Mouse (Mus musculus) ovary, postnatal 10 days (tissue): ENCODE data around the gene Wbp1l.
"Not testable (repeated sequence)": the region's sequence is repeated elsewhere in the genome, so short reads cannot be mapped to it uniquely, and the experiment has no call there.

Experiments
- DNase-seq: peaks from one replicate; pipeline ENCODE4 v3.0.0; 2022; ENCODE audit warnings: low spot score

Gene Wbp1l

DNA sequence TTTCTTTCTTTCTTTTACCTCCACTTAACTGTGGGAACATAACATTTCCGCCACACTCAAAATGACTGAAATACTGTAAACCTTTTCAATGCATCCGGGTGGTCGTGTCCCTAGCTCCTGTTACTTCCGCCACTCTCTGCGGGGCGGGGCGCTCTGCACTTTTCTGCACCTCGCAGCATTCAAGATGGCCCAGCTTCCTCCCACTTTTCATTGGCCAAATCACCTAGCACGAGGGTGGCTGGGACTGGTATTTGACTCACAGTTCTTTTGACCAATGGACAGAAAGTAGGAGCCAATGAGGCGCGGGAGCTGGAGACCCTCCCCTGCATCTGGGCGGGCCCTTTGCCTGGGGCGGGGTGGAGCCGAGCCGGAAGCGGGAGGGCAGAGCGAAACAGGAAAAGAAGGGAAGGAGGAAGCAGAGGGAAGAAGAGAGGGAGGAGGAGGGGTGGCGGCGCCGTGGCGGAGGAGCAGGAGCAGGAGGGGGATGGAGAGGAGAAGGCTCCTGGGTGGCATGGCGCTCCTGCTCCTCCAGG lies at the start of gene Wbp1l:
Gene Wbp1l (plus strand): TSS at position 365 of the 533 bp plus-strand sequence.
- peak; percentile 84 for DNase-seq

DNA sequence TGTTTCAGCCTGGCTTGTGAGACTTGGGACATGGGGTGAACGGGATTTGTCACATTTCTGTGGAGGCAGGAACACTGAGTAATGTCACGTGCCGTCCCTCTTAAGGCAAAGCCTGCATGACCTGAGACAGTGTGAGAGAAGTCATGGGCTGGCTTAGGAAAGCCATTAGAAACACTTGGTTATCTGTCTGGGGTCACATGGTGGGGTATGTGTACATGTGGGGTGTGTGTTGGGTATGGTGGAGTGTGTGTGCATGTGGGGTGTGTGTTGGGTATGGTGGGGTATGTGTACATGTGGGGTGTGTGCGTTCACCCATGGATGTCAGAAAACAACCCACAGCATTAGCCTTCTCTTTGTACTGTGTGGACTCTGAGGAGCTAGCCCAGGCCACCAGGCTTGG lies 48.5 kb upstream of the Wbp1l start:
- DNase-seq = no peak

DNA sequence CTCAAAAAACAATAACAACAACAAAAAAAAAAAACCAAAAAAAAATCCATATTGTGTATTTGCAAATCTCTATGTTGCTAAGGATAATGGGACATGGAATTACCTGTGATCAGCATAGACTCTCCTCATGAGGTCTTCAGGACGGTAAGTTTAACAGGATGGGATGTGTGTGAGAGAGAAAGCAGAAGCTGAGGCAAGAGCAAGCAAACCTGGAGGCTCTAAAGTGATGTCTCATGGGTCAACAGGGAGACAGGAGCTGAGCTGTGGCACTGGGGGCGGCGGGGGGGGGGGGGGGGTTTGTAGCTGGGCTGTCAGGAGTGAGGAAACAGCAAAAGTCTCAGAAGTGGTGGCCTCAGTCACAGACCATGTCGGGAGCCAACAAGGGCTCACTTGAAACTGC lies 46.4 kb upstream of the Wbp1l start:
- DNase-seq = no peak

DNA sequence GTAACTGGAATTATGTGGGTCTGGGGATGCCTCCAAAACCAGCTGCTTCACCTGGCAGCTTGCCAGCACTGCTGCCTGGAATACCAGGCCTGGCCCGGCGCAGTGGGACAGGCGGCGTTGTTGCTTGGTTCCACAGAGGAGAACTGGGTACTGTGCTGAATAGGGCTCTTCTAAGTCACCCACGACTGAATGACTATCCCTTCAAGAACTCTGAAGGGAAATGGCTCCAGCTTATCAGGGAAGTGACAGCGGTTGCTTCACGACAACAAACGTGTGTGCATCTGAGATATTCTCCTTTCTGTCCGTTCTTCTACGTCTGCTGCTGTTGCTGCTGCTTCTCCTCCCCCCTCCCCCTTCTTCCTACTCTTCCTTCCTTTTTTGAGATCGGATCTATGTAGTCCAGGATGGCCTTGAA lies 45.3 kb upstream of the Wbp1l start:
- no peak for DNase-seq

DNA sequence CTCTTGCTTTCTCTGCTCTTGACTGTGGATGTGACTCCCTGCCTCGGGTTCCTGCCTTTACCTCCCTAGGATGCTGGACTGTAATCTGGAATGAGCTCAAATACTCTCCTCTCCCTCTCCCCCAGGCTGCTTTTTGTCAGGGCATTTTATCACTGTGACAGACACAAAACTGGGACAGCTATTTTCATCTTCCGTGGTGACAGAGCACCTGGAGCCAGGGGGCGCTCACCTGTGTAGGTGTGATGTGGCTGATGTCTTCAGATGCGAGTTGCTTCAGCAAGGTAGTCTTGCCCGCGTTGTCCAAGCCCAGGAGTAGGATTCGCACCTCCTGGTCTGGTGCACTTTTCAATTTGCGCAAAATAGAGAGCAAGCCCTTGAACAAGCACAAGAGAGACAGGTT lies 40.9 kb upstream of the Wbp1l start:
- DNase-seq = no peak

DNA sequence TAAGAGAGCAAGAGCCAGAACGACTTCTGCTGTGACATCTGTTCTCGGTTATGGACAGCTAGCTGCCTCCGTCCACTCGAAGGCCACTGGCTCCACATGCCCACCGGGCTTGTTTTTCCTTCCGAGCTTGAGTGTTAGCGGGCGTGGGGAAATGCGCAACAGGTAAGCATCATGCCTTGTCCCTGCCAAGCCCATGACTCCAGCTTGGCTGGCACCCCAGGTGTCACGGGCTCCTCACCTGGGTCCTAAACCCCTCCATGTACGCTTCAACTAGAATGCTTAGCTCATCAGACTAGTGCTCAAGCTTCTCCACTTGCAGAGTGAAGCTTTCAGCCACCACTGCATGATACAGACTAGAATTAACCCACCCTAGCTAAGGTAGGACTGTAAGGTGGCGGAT lies 40.3 kb upstream of the Wbp1l start:
- DNase-seq = no peak

DNA sequence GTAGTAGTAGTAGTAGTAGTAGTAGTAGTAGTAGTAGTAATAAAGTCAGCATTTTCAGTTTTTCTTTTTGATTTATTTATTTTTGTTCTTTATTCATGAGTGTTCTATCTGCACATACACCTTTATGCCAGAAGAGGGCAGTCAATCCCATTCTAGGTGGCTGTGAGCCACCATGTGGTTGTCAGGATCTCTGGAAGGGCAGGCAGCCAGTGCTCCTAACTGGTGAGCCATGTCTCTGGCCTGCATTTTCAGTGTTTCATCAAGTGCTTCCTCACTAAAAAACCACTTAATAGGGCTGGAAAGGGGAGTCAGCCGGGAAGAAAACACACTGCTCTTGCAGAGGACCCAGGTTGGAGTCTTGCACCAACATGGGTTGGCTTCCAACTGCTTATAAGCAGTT lies 36.8 kb upstream of the Wbp1l start:
- peak; percentile 14 for DNase-seq

DNA sequence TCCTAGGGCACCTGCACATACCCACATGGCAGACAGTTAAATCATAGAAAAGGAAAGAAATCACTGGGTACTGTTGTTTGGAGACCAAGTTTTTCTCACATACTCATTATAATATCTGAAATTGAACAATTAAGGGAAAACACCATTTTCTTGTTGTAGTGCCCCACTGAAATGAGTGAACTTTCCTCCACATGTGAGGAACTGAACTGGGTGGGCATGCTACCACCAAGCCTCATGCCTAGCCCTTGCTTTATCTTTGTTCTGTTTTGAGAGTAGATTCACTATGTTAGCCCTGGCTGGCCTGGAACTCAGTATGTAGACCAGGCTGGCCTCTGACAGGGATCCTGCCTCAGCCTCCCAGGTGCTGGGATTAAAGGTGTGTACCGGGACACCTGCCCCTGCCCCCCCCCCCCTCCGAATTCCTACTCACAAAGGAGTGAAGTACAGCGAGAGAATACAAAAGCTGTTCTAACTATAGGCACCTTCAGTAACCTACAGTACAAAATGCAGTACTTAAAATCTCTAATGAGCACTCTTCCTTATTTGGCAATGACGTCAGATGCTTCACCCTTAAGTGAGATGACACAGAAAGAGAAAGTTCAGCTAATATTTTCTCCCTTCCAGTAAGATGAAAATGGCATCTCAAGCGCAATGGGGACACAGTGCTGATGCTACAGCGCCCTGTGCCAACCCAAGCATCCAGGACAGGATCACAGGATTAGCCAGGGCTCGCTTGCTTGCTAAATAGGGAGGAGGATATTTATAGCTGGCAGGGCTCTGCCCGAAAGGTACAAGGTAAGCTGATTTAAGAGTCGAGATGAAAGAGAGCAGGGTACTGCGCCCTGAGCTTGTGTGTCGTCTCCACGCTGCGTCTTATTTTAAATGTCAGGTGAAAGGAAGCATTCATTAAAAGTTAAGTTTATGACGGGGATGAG lies 36.0 kb upstream of the Wbp1l start:
- no peak for DNase-seq

DNA sequence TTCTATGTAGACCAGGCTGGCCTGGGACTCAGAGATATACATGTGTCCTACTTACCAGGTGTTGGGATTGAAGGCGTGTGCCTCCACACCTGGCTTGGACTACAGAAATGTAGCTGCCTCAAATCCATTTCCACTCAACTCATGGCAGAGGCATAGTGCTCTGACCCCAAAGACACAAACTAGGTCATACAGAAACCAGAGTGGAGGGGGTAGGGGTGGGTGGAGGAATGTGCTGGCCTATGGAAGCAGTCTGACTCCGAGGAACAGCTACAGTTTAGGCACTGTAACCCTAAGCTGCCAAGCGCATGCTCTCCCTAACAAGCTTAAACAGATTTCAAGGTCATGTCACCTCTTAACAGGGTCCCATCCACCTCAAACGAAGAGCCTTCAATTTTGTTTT lies 35.3 kb upstream of the Wbp1l start:
- no peak for DNase-seq

DNA sequence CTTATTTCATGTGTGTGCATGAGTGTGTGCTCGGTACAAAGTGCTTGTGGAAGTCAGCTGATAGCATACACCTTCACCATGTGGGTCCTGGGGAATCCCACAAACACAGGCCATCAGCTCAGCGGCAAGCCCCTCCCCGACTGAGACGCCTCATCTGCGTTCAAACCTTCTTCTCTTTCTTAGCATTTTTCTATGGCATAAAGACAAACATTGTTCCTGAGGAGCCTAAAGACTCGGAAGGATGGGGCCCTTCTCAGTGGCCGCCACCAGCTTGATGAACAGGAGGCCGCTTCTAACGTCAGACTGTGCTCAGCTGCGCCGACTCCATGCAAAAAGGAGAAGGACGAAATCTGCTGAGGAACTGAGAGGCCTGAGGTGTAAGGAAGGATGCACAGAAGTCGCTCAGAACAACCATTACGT lies 34.8 kb upstream of the Wbp1l start:
- DNase-seq = no peak

DNA sequence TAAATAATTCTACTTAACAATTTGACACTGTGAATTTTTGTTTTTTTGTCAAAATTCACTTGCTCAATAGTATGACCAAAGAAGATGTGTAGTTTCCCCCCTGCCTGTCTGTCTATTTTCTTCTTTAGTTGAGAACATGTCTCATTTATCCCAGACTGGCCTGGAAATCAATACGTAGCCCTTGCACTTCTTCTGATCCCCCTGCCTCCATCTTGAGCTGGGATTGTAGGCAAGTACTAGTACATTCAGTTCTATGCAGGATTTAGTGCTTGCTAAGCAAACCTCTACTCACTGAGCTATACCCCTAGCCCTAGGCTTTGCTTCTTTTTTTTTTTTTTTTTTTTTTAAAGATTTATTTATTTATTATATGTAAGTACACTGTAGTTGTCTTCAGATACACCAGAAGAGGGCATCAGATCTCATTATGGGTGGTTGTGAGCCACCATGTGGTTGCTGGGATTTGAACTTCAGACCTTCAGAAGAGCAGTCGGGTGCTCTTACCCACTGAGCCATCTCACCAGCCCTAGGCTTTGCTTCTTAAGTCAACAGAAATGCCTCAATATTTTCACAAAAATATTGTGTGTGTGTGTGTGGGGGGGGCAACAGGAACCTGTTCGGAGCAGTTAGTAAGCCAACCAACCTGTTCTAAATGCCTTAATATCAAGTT lies 27.5 kb upstream of the Wbp1l start:
- not testable (repeated sequence) for DNase-seq

DNA sequence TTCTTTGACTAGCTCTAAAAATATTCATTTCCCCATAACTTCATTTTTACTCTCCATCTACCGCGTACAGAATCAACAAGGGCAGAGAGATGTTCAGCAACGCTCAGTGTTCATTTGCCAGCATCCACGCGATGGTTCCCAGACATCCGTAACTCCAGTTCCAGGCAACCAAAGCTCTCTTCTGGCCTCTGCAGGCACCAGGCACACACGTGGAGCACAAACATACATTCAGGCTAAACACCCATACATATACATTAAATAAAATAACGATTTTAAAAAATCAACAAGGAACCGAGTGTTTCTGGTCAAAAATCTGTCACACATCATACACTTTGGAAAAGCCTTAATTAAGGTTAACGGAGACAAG lies 27.0 kb upstream of the Wbp1l start:
- DNase-seq = no peak

DNA sequence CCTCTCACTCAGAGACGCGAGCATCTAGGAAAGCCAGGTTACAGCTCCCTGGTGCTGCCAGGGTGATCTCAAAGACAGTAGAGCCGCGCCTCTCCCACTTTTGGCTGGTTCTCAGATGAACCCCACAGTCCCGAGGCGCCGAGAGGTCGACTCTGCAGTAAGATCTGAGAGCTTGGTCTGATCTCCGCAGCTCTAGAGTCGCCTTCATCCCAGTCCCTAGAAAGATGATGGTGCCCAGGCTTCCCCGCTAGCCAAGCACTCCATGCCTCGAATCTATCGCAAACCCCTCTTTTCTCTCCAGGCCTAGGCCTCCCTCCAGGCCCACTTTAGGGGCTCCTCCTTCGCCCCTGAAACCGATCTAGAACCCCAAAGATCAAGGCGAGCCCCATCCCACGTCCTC lies 26.3 kb upstream of the Wbp1l start:
- no peak for DNase-seq

DNA sequence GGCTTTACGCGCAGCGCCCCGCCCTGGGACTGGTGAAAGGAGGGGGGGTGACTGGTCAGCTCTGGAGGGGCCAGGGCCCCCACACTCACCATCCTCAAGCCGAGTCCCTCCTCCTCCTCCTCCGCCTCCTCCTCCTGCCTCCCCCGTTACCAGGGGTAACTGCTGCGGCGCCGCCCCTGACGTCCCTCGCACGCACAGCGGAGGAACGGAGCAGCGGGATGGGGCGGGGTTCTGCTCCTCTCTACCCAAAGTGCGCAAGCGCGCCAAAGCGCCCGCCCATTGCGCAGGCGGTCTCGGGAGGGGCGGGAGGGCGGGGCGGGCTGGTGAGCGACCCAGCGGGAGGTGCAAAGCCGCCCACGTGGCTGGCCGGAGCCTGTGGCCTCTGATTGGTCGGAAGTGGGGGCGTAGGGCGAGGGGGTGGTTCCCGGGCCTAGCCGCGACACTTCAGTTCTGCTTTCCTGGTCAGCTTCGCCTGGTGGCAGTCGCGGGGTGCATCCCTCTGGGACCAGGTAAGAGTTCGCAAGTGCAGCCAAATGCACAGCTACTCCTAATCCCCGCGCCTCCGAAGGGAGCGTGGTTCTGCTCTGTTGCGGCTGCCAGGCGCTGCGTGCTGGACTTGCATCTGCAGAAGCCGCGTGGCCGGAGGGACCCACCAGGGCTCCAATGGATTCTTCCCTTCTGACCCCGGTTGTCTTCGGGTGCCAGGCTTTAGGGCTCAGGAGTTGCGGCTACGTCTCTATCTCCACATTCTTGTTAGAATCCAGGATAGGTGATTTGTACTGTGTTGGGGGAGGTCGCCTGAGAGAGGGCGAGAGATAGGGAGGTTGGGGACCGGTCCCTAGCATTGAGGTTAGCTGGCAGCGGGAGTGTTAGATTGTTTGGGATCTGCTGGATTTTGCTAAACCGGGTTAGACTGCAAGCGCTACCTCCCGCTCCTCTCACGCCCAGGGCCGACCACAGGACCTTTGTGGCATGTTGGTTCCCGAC lies 25.6 kb upstream of the Wbp1l start, which contains the start of the genes Arl3 and Sfxn2:
Gene Arl3 (minus strand): TSS at position 248 of the 987 bp plus-strand sequence.
Gene Sfxn2 (plus strand): TSS at position 415 of the 987 bp plus-strand sequence.
- peak; percentile 81 for DNase-seq

DNA sequence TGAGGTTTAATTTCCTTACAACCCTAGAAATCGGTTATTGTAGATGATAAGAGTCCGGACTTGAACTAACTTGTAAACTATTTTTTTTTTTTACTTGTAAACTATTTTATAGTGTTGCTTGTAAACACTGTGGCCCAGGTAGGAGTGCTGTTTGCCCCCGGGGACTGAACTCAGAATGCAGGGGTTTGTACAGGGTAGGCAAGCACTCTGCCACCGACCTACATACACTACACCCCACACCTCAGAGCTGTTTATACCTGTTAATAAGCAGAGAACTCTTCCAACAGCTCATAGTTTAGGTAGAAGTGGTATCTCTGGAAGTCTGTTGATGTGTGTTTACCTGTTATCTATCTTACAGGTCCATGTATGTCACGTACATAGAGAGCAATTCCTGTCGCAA lies 24.9 kb upstream of the Wbp1l start:
- no peak for DNase-seq

DNA sequence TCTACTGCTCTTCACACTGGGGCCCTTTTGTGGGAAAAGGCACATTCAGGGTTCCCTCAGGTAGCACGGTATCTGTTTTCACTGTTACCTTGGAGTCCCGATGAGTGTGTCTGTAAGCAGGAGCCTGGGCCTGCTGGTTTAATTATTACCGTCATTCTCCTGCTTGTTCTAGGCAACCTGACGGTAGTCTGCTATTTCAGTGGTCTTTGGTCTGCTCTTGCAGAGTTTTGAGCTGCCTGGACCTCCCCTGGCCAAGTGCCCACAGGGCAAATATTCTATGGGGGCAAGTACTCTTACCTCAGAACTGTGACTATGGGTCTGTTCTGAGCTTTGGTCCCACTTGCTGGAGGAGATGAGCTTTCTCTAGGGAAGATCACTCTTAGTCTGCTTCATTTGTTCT lies 23.7 kb upstream of the Wbp1l start:
- no peak for DNase-seq

DNA sequence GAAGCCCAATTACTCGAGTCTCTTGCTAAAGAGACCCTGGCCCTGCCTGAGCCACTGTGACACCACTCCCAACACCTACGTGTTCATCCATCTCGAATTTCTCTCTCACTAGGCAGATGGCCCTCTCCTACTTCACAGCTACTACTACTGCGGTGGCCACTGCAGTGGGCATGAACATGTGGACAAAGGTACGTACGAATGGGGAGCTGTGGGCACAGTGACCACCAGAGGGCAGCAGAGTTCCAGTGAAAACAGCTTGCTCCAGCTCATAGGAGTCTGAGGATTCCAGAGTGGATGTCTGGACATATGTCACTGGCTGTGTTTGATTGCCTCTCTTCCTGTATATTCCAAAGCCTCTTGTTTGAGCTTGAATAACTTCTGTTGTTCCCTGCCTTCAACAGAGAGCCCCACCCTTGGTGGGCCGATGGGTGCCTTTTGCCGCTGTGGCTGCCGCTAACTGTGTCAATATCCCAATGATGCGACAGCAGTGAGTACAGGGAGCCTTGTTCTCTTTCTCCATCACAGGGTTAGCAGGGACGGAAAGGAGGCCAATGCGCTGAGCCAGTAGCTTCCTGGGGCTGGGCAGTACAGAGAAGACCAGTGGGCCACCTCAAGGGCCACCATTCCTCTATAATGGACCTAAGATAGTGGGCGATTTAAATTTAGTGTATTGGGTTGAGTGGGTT lies 10.9 kb upstream of the Wbp1l start:
- DNase-seq = peak; percentile 64

DNA sequence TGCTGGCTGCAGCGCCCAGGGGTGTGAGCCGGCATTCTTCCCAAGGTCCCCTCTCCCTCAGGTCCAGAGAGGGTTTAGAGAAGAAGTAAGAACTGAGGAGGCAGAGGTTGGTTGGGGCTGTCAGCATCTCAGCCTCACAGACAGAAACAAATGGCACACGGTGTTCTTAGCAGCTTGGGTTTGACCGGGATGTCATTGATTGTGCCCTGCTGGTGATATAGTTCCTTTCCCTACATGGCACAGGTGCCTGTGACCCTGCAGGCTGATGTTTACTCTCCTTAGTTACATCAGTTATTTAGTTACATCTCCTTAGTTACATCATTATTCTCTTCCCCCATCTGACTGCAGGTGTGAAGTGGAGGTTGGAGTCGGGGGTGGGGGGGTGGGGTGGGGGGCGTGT lies 7.3 kb upstream of the Wbp1l start:
- no peak for DNase-seq

DNA sequence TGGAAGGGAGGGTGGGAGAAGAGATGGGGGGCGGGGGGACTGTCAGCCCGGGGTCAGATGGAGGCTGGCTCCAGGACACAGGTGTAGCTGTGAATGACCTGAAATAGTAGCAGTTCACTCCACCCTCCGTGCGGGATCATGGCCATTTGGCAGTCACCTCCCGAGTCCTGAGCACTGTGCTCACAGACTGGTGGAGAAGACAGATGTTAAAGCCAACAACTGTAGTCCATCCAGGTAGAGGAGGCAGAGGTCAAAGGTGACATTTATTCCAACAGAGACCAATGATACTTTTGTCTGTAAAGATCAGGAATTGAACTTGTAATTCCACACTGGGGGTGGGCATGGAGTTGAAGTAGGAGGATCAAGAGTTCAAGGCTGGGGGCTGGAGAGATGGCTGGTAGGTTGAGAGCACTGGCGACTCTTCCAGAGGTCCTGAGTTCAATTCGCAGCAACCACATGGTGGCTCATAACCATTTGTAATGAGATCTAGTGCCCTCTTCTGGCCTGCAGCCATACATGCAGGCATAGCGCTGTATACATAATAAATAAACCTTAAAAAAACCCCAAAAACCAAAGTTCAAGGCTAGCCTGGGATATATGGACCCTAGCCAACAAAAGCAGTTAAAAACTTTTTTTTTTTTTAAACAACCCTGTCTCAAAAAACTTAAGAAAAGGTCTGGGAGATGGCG lies 6.0 kb upstream of the Wbp1l start:
- DNase-seq = no peak

DNA sequence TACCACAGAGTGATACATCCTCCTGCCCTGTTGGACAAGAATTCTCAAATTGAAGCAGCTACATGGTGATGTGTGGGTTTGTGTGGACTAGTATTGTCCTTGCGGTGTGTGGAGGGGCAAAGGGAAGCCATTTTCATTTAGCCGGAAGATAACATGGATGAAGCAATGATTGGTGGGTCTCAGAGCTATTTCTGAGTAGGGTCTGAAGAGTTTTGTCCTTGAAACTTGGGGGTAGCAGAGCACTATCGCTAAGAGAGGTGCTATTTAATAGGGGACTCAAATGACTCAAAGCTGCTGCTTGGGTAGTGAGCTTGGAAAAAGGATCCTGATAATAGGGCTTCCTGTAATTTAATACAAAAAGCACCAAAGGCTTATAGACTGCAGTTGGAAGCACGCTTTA lies 697 bp upstream of the Wbp1l start:
- no peak for DNase-seq
